Mouse (Mus musculus) hindbrain, embryonic 14.5 days (tissue): ENCODE results near the gene Runx3. TPM values are rescaled to one million over a fixed set of nuclear protein-coding genes. Genes with fewer than 3 reads are reported as not detected.

Experiments used
- ATAC-seq: fragments of 200-750 bp; cut with Nextera tagmentation; 2 replicates; pipeline ENCODE4 v1.8.0; 2017; ENCODE audit warnings: moderate number of reproducible peaks, mild to moderate bottlenecking, moderate TSS enrichment, moderate library complexity; ENCODE audit not compliant: low FRiP score
- DNase-seq: peaks from one replicate; pipeline ENCODE4 v3.0.0-alpha.2; 2015; ENCODE audit warnings: low spot score
- H3K27ac ChIP-seq: fragments of 300-500 bp; sonication (generic); 2 replicates; pipeline ENCODE4 v1.5.1; 2014; ENCODE audit warnings: mild to moderate bottlenecking, moderate library complexity
- H3K27me3 ChIP-seq: fragments of 300-500 bp; sonication (generic); 2 replicates; pipeline ENCODE4 v1.6.1; 2014; ENCODE audit warnings: mild to moderate bottlenecking, low read length, mixed read lengths; ENCODE audit not compliant: control insufficient read depth, insufficient read depth
- H3K36me3 ChIP-seq: fragments of 300-500 bp; sonication (generic); replicated peaks from 2 replicates; pipeline ENCODE4 v1.6.1; 2014; ENCODE audit not compliant: control insufficient read depth, insufficient read depth
- H3K4me1 ChIP-seq: fragments of 300-500 bp; sonication (generic); replicated peaks from 2 replicates; pipeline ENCODE4 v1.6.1; 2014; ENCODE audit warnings: antibody characterized with exemption, low read length, mixed read lengths; ENCODE audit not compliant: control insufficient read depth, insufficient read depth
- H3K4me2 ChIP-seq: fragments of 300-500 bp; sonication (generic); replicated peaks from 2 replicates; pipeline ENCODE4 v1.6.1; 2014; ENCODE audit warnings: mild to moderate bottlenecking, moderate library complexity
- H3K4me3 ChIP-seq: fragments of 300-500 bp; sonication (generic); replicated peaks from 2 replicates; pipeline ENCODE4 v1.5.1; 2014; ENCODE audit warnings: mild to moderate bottlenecking, low read length
- H3K9ac ChIP-seq: fragments of 300-500 bp; sonication (generic); 2 replicates; pipeline ENCODE4 v1.6.1; 2014
- H3K9me3 ChIP-seq: fragments of 300-500 bp; sonication (generic); 2 replicates; pipeline ENCODE4 v1.6.1; 2016; ENCODE audit warnings: low read length; ENCODE audit not compliant: control insufficient read depth
- WGBS: fragments of 180-500 bp; shearing (Covaris S2); extraction: QIAGEN DNeasy Blood & Tissue Kit; methylation state at CpG from one replicate; pipeline ENCODE4 v1.1.7; 2014; 5-methylcytosine and 5-hydroxymethylcytosine counted together
- polyA plus RNA-seq: library from polyadenylated mRNA; unstranded; fragments of >200 nt; fragmentation: Nextera tagmentation; extraction: Ambion mirVana; gene quantifications from 2 replicates; pipeline ENCODE4 v1.2.1, GENCODE M21; 2014

Runx3 gene
- polyA plus RNA-seq, 1 experiment from 2014 or later: not detected

DNA sequence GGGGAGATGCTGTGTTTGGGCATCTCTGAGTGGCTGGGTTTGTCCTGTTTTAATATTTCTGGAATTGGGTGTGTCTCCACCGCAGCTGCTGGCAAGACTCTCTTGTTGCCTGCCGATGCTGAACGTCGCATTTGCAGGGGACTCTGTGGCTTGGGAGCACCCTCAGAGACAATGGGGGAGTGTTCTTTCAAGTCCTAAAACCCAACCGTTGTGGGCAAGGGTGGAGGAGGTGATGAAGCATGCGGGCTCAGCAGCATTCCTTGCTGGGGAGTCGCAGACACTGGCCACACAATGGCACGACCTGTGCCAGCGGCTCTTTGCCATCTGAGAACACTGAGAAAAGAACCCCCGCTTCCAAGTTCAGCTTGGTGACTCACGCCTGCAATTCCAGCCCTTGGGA lies 71.2 kb downstream of the Runx3 start:
- H3K27ac ChIP-seq: no peak overlapping the region
- no peak for DNase-seq
- no peak overlapping the region for H3K4me3 ChIP-seq
- no peak for ATAC-seq
- no peak overlapping the region for H3K4me2 ChIP-seq
- no peak overlapping the region for H3K9ac ChIP-seq
- no peaks in the 10 kb centered on the region for H3K27me3 ChIP-seq
- no peaks in the 10 kb centered on the region for H3K9me3 ChIP-seq
- 82% methylated on average over 11 of the region's 11 CpGs for WGBS
- no peaks in the 10 kb centered on the region for H3K36me3 ChIP-seq
- H3K4me1 ChIP-seq: no peaks in the 10 kb centered on the region

DNA sequence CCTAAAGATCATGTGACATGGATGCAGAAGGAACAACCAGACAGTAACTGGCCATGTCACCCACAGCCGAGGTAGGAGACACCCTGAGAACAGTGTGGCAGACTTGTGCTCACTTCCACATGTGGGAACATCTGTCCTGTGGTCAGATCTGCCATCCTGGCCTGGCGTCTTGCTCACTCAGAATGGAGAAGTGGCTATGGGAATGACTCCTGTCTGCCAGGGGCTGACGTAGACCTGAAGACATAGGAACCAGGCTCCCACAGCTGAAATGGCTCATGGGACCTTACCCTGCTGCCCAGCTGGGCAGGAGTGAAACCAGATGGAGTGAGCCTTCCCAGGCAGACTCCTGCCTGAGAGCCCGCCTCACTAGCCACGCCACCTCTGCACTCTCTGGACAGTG lies 72.4 kb downstream of the Runx3 start:
- Histone ChIP-seq H3K36me3 (no peaks in the 10 kb centered on the region), H3K4me2 (no peak overlapping the region), H3K4me1 (no peaks in the 10 kb centered on the region), H3K4me3 (no peak overlapping the region), H3K9ac (no peak overlapping the region), H3K27ac (no peak overlapping the region), H3K9me3 (no peaks in the 10 kb centered on the region), H3K27me3 (no peaks in the 10 kb centered on the region)
- ATAC-seq (no peak), DNase-seq (no peak)
- WGBS: 87% methylated on average over 5 of the region's 5 CpGs

DNA sequence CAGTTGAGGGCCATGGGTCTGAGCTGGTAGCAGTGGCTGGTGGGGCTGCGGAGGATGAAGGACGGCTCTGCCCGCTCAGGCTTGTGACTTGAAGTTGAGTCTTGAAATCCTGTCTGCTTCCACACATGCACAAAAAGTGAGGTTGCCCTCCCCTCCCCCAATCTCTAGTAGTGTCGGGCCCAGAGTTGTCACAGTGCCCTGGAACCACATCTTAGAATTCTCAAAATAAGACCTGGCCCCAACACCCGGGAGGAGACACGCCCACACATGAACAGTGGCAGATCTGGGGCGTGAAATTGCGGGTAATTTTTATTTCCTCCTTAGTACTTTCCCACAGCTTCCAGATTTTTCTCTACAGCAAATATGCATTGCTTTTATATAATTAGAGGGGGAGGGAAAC lies 77.4 kb downstream of the Runx3 start:
- no peak overlapping the region for H3K27ac ChIP-seq
- no peaks in the 10 kb centered on the region for H3K9me3 ChIP-seq
- 79% methylated on average over 8 of the region's 8 CpGs for WGBS
- no peak overlapping the region for H3K4me2 ChIP-seq
- H3K36me3 ChIP-seq: no peaks in the 10 kb centered on the region
- no peaks in the 10 kb centered on the region for H3K27me3 ChIP-seq
- H3K9ac ChIP-seq: no peak overlapping the region
- ATAC-seq (no peak), DNase-seq (no peak)
- no peak overlapping the region for H3K4me3 ChIP-seq
- no peaks in the 10 kb centered on the region for H3K4me1 ChIP-seq

- no peaks in the 10 kb centered on the region for H3K9me3 ChIP-seq
- no peak overlapping the region for H3K9ac ChIP-seq
- no peak overlapping the region for H3K27ac ChIP-seq
- 56% methylated on average over 16 of the region's 16 CpGs for WGBS
- H3K4me2 ChIP-seq: 0 out of 2 replicates have a peak overlapping the region, but pooled peaks have one; percentile 17
- ATAC-seq (peak; percentile 48; the same call in 1 of the 2 replicates), DNase-seq (peak; percentile 42)
- H3K27me3 ChIP-seq: peaks cover 24% of the 10 kb centered on the region
- no peaks in the 10 kb centered on the region for H3K36me3 ChIP-seq
- no peak overlapping the region for H3K4me3 ChIP-seq
- 0 out of 2 replicates have a peak, but pooled peaks cover 3% of the 10 kb centered on the region for H3K4me1 ChIP-seq
Measured at GRCm38 (mm10) chr4:135201771-135202170, 81.3 kb downstream of the Runx3 start.

GRCm38 (mm10) chr4:135203279-135203678 lies 82.8 kb downstream of the Runx3 start:
- Histone ChIP-seq H3K4me3 (peak overlapping the region; percentile 5; the same call in 1 of the 2 replicates), H3K36me3 (no peaks in the 10 kb centered on the region), H3K4me2 (peak overlapping the region; percentile 44), H3K9ac (0 out of 2 replicates have a peak overlapping the region, but pooled peaks have one; percentile 4), H3K27me3 (peaks cover 24% of the 10 kb centered on the region), H3K27ac (no peak overlapping the region), H3K9me3 (no peaks in the 10 kb centered on the region), H3K4me1 (0 out of 2 replicates have a peak, but pooled peaks cover 3% of the 10 kb centered on the region)
- ATAC-seq (no peak), DNase-seq (no peak)
- 12% methylated on average over 14 of the region's 14 CpGs for WGBS

GRCm38 (mm10) chr4:135203806-135204560 lies 83.5 kb downstream of the Runx3 start:
- H3K4me3 ChIP-seq: 0 out of 2 replicates have a peak overlapping the region, but pooled peaks have one; percentile 5
- H3K4me1 ChIP-seq: 0 out of 2 replicates have a peak, but pooled peaks cover 3% of the 10 kb centered on the region
- 15% methylated on average over 17 of the region's 17 CpGs for WGBS
- H3K9ac ChIP-seq: no peak overlapping the region
- peaks cover 24% of the 10 kb centered on the region for H3K27me3 ChIP-seq
- H3K36me3 ChIP-seq: no peaks in the 10 kb centered on the region
- H3K9me3 ChIP-seq: no peaks in the 10 kb centered on the region
- H3K4me2 ChIP-seq: peak overlapping the region; percentile 44
- ATAC-seq (no peak), DNase-seq (no peak)
- H3K27ac ChIP-seq: no peak overlapping the region

DNA sequence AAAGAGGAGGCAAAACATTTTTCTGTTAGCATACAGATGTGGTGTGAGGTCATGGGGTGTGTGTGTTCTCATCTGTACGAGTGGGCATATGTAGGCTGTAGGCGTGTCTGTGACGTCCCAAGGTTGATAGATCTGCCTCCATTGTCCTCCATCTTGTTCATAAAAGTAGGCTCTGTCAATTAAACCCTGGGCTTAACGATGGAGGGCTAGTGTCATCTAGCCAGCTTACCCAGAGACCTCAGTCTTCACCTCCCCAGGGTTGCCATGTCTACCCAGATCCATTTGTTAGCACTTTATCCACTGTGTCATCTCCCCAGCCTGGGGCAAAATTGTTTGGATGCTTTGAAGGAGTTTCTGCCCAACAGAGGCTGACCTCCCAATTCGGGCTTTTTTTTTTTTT lies 84.2 kb downstream of the Runx3 start:
- Histone ChIP-seq H3K36me3 (no peaks in the 10 kb centered on the region), H3K4me1 (0 out of 2 replicates have a peak, but pooled peaks cover 3% of the 10 kb centered on the region), H3K4me2 (no peak overlapping the region), H3K27me3 (peaks cover 24% of the 10 kb centered on the region), H3K4me3 (no peak overlapping the region), H3K9ac (no peak overlapping the region), H3K9me3 (no peaks in the 10 kb centered on the region), H3K27ac (no peak overlapping the region)
- DNase-seq: no peak
- ATAC-seq: no peak
- 62% methylated on average over 5 of the region's 5 CpGs for WGBS

DNA sequence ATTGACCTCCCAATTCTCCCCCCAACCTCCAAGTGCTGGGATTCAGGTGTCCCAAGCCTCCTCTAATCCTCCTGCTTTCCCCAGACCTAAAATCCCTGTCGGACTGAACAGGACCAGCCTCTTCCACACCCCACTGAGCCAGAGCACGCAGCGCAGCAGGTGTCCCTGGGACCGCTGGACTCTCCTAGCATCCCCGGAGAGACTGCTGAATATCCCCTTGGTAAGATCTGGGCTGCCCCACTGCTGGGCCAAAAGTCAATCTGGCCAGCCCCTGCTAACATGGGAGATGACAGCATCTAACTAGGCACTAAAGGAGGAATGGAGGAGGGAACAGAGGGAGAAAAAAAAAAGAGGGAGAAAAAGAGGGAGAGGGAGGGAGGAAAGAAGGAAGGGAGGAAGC lies 84.8 kb downstream of the Runx3 start:
- DNase-seq: no peak
- 17% methylated on average over 5 of the region's 5 CpGs for WGBS
- no peak overlapping the region for H3K4me2 ChIP-seq
- H3K27ac ChIP-seq: no peak overlapping the region
- H3K4me1 ChIP-seq: 0 out of 2 replicates have a peak, but pooled peaks cover 3% of the 10 kb centered on the region
- peaks cover 24% of the 10 kb centered on the region for H3K27me3 ChIP-seq
- H3K9ac ChIP-seq: no peak overlapping the region
- no peak overlapping the region for H3K4me3 ChIP-seq
- no peaks in the 10 kb centered on the region for H3K36me3 ChIP-seq
- no peak for ATAC-seq
- H3K9me3 ChIP-seq: no peaks in the 10 kb centered on the region

DNA sequence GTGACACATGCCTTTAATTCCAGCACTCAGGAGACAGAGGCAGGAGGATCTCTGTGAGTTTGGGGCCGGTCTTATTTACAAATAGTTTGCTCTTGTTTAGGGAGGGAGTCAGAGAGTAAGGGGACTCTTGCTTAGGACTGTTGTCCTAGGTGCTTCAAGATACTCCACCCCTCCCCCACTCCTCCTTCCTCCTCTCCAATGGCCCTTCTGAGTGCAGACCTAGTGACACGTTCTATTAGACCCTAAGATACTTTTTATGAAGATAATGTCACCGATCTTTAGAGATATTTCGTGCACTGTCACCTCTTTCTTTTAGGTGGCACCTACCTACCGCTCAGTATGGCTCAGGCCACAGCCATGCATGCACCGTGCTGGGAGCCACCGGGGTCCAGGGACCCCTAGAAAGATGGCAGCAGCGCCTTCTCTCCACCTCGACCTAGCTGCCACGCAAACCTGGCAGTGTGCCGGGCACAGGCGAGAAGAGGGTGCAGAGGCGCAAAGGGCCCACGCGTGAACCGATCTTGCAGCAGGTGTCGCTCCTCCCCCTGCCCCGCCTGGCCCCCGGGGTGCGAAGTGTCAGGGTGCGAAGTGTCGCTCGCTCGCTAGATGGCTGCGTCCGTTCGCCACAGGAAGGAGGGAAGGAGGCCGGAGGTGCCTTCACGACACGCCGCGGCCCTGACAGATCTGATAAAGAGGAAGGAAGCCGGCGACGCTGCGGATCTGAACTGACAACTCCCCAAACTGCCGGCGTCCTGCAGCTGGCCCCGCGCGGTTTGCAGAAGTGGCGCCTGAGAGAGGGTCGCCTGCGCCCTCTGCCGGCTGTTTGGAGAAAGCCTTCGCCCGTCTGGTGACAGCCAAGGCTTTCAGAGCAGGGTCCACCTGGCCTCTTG lies 85.5 kb downstream of the Runx3 start:
- Histone ChIP-seq H3K4me2 (peak overlapping the region; percentile 58), H3K9me3 (no peaks in the 10 kb centered on the region), H3K9ac (no peak overlapping the region), H3K27ac (no peak overlapping the region), H3K4me1 (0 out of 2 replicates have a peak, but pooled peaks cover 3% of the 10 kb centered on the region), H3K36me3 (no peaks in the 10 kb centered on the region), H3K27me3 (peaks cover 24% of the 10 kb centered on the region), H3K4me3 (peak overlapping the region; percentile 27)
- WGBS: 3% methylated on average over 47 of the region's 47 CpGs
- ATAC-seq (no peak), DNase-seq (peak; percentile 86)
